Mouse (Mus musculus) embryonic facial prominence, embryonic 14.5 days (tissue): Measurements from ENCODE around the gene Uckl1. TPM values are rescaled to one million over a fixed set of nuclear protein-coding genes. Genes with fewer than 3 reads are reported as not detected.
A peak's percentile ranks its signal among the peaks of the same experiment; 100 is the strongest.

Experiments
- ATAC-seq: fragments of 200-750 bp; cut with Nextera tagmentation; 2 replicates; pipeline ENCODE4 v1.8.0; 2017; ENCODE audit warnings: low read depth, moderate number of reproducible peaks, moderate TSS enrichment
- DNase-seq: peaks from one replicate; pipeline ENCODE4 v3.0.0-alpha.2; 2015; ENCODE audit warnings: low spot score
- H3K27ac ChIP-seq: fragments of 300-500 bp; sonication (generic); replicated peaks from 2 replicates; pipeline ENCODE4 v1.5.1; 2014; ENCODE audit warnings: low read depth, mild to moderate bottlenecking, low read length, moderate library complexity
- H3K27me3 ChIP-seq: fragments of 300-500 bp; sonication (generic); replicated peaks from 2 replicates; pipeline ENCODE4 v1.6.1; 2014; ENCODE audit warnings: low read length; ENCODE audit not compliant: control insufficient read depth, insufficient read depth
- H3K36me3 ChIP-seq: fragments of 300-500 bp; sonication (generic); 2 replicates; pipeline ENCODE4 v1.6.1; 2014; ENCODE audit warnings: low read length, mixed read lengths; ENCODE audit not compliant: control insufficient read depth, insufficient read depth
- H3K4me1 ChIP-seq: fragments of 300-500 bp; sonication (generic); 2 replicates; pipeline ENCODE4 v1.6.1; 2014; ENCODE audit warnings: antibody characterized with exemption, low read length; ENCODE audit not compliant: control insufficient read depth, insufficient read depth
- H3K4me2 ChIP-seq: fragments of 300-500 bp; sonication (generic); 2 replicates; pipeline ENCODE4 v1.6.1; 2014; ENCODE audit warnings: low read depth, mild to moderate bottlenecking, low read length, moderate library complexity, mixed read lengths
- H3K4me3 ChIP-seq: fragments of 300-500 bp; sonication (generic); 2 replicates; pipeline ENCODE4 v1.5.1; 2014; ENCODE audit warnings: low read depth, mild to moderate bottlenecking, low read length
- H3K9ac ChIP-seq: fragments of 300-500 bp; sonication (generic); 2 replicates; pipeline ENCODE4 v1.6.1; 2014; ENCODE audit warnings: low read depth, mild to moderate bottlenecking, low read length, moderate library complexity, mixed read lengths
- H3K9me3 ChIP-seq: fragments of 300-500 bp; sonication (generic); 2 replicates; pipeline ENCODE4 v1.6.1; 2016; ENCODE audit warnings: low read length; ENCODE audit not compliant: control insufficient read depth
- WGBS: fragments of 180-500 bp; shearing (Covaris S2); extraction: QIAGEN DNeasy Blood & Tissue Kit; methylation state at CpG from one replicate; pipeline ENCODE4 v1.1.7; 2014; 5-methylcytosine and 5-hydroxymethylcytosine counted together
- polyA plus RNA-seq: library from polyadenylated mRNA; unstranded; fragments of >200 nt; fragmentation: Nextera tagmentation; extraction: Ambion mirVana; gene quantifications from 2 replicates; pipeline ENCODE4 v1.2.1, GENCODE M21; 2014

Uckl1 gene
- polyA plus RNA-seq, 1 experiment from 2014 or later: 45.2 TPM

GRCm38 (mm10) chr2:181600226-181600758 is 15.6 kb upstream of the Uckl1 start:
- H3K9me3 ChIP-seq: no peaks in the 10 kb centered on the region
- H3K27ac ChIP-seq: peak overlapping the region; percentile 80; the same call in 1 of the 2 replicates
- H3K9ac ChIP-seq: peak overlapping the region; percentile 90
- no peaks in the 10 kb centered on the region for H3K36me3 ChIP-seq
- 62% methylated on average over 6 of the region's 6 CpGs for WGBS
- peaks cover 26% of the 10 kb centered on the region for H3K27me3 ChIP-seq
- DNase-seq: no peak
- H3K4me3 ChIP-seq: peak overlapping the region; percentile 76
- H3K4me2 ChIP-seq: peak overlapping the region; percentile 75
- no peak for ATAC-seq
- peaks cover 9% of the 10 kb centered on the region for H3K4me1 ChIP-seq

GRCm38 (mm10) chr2:181598454-181599351 is 14.0 kb upstream of the Uckl1 start, which contains the start of gene Samd10:
Samd10 (minus strand) TSS chr2:181599212.
- Histone ChIP-seq H3K27ac (peak within 1 kb of the TSS; percentile 70), H3K9ac (peak within 1 kb of the TSS; percentile 74), H3K27me3 (peaks cover 26% of the 10 kb centered on the region), H3K4me2 (peak within 1 kb of the TSS; percentile 88), H3K9me3 (no peaks in the 10 kb centered on the region), H3K4me1 (peaks cover 9% of the 10 kb centered on the region), H3K36me3 (no peaks in the 10 kb centered on the region), H3K4me3 (peak within 1 kb of the TSS; percentile 56)
- DNase-seq (peak; percentile 72), ATAC-seq (peak; percentile 41)
- 4% methylated on average over 62 of the region's 71 CpGs for WGBS

GRCm38 (mm10) chr2:181597378-181598061 is 12.8 kb upstream of the Uckl1 start:
- Histone ChIP-seq H3K9me3 (no peaks in the 10 kb centered on the region), H3K9ac (no peak overlapping the region), H3K27ac (no peak overlapping the region), H3K4me3 (no peak overlapping the region), H3K27me3 (peaks cover 26% of the 10 kb centered on the region), H3K4me2 (no peak overlapping the region), H3K4me1 (peaks cover 13% of the 10 kb centered on the region), H3K36me3 (no peaks in the 10 kb centered on the region)
- ATAC-seq: no peak
- no peak for DNase-seq
- WGBS: 69% methylated on average over 7 of the region's 7 CpGs

- H3K4me1 ChIP-seq: peaks cover 8% of the 10 kb centered on the region
- no peak overlapping the region for H3K9ac ChIP-seq
- no peaks in the 10 kb centered on the region for H3K9me3 ChIP-seq
- H3K4me2 ChIP-seq: no peak overlapping the region
- H3K27ac ChIP-seq: no peak overlapping the region
- no peak overlapping the region for H3K4me3 ChIP-seq
- DNase-seq (no peak), ATAC-seq (no peak)
- H3K27me3 ChIP-seq: peaks cover 26% of the 10 kb centered on the region
- H3K36me3 ChIP-seq: no peaks in the 10 kb centered on the region
- 38% methylated on average over 5 of the region's 6 CpGs for WGBS
Observed at GRCm38 (mm10) chr2:181596221-181596960, 11.7 kb upstream of the Uckl1 start.

GRCm38 (mm10) chr2:181594946-181595696 is 10.4 kb upstream of the Uckl1 start:
- Histone ChIP-seq H3K4me3 (no peak overlapping the region), H3K27ac (no peak overlapping the region), H3K4me2 (no peak overlapping the region), H3K27me3 (peaks cover 26% of the 10 kb centered on the region), H3K4me1 (peaks cover 12% of the 10 kb centered on the region), H3K9me3 (no peaks in the 10 kb centered on the region), H3K36me3 (peaks cover 6% of the 10 kb centered on the region; the same call in 1 of the 2 replicates), H3K9ac (no peak overlapping the region)
- ATAC-seq (no peak), DNase-seq (peak; percentile 51)
- 73% methylated on average over 4 of the region's 4 CpGs for WGBS

- peaks cover 16% of the 10 kb centered on the region; the same call in 1 of the 2 replicates for H3K27me3 ChIP-seq
- DNase-seq (no peak), ATAC-seq (no peak)
- no peaks in the 10 kb centered on the region for H3K9me3 ChIP-seq
- no peak overlapping the region for H3K4me2 ChIP-seq
- H3K4me3 ChIP-seq: no peak overlapping the region
- H3K27ac ChIP-seq: no peak overlapping the region
- H3K4me1 ChIP-seq: peaks cover 8% of the 10 kb centered on the region
- peaks cover 18% of the 10 kb centered on the region for H3K36me3 ChIP-seq
- H3K9ac ChIP-seq: no peak overlapping the region
Observed at GRCm38 (mm10) chr2:181593937-181594336, 9.2 kb upstream of the Uckl1 start.

- Histone ChIP-seq H3K4me1 (peaks cover 8% of the 10 kb centered on the region), H3K9ac (peak overlapping the region; percentile 92), H3K27ac (peak overlapping the region; percentile 80), H3K9me3 (no peaks in the 10 kb centered on the region), H3K27me3 (0 out of 2 replicates have a peak, but pooled peaks cover 8% of the 10 kb centered on the region), H3K4me3 (peak overlapping the region; percentile 95), H3K36me3 (peaks cover 27% of the 10 kb centered on the region), H3K4me2 (peak overlapping the region; percentile 86)
- 3% methylated on average over 6 of the region's 6 CpGs for WGBS
- DNase-seq (peak; percentile 37), ATAC-seq (peak; percentile 10)
Observed at GRCm38 (mm10) chr2:181593042-181593421, 8.3 kb upstream of the Uckl1 start.
